Mouse (Mus musculus) neural tube, embryonic 13.5 days (tissue): ENCODE results near the gene Calm3. TPM values are rescaled to one million over a fixed set of nuclear protein-coding genes. Genes with fewer than 3 reads are reported as not detected.

ENCODE experiments used
- ATAC-seq: fragments of 200-750 bp; cut with Nextera tagmentation; 2 replicates; pipeline ENCODE4 v1.8.0; 2017; ENCODE audit warnings: low read depth, mild to moderate bottlenecking, moderate TSS enrichment, moderate library complexity
- H3K27ac ChIP-seq: fragments of 300-500 bp; sonication (generic); replicated peaks from 2 replicates; pipeline ENCODE4 v1.5.1; 2015; ENCODE audit warnings: moderate library complexity, mild to moderate bottlenecking, inconsistent platforms
- H3K27me3 ChIP-seq: fragments of 300-500 bp; sonication (generic); 2 replicates; pipeline ENCODE4 v1.6.1; 2015; ENCODE audit warnings: mild to moderate bottlenecking, inconsistent platforms
- H3K36me3 ChIP-seq: fragments of 300-500 bp; sonication (generic); 2 replicates; pipeline ENCODE4 v1.6.1; 2015; ENCODE audit warnings: mild to moderate bottlenecking, inconsistent platforms
- H3K4me1 ChIP-seq: fragments of 300-500 bp; sonication (generic); replicated peaks from 2 replicates; pipeline ENCODE4 v1.6.1; 2015; ENCODE audit warnings: inconsistent platforms
- H3K4me2 ChIP-seq: fragments of 300-500 bp; sonication (generic); 2 replicates; pipeline ENCODE4 v1.6.1; 2015; ENCODE audit warnings: inconsistent platforms, mild to moderate bottlenecking, moderate library complexity
- H3K4me3 ChIP-seq: fragments of 300-500 bp; sonication (generic); 2 replicates; pipeline ENCODE4 v1.5.1; 2015; ENCODE audit warnings: mild to moderate bottlenecking, inconsistent platforms
- H3K9ac ChIP-seq: fragments of 300-500 bp; sonication (generic); 2 replicates; pipeline ENCODE4 v1.6.1; 2015; ENCODE audit warnings: moderate library complexity, mild to moderate bottlenecking, inconsistent platforms
- H3K9me3 ChIP-seq: fragments of 300-500 bp; sonication (generic); 2 replicates; pipeline ENCODE4 v1.6.1; 2016; ENCODE audit warnings: inconsistent platforms
- WGBS: fragments of 180-500 bp; shearing (Covaris S2); methylation state at CpG from one replicate; pipeline ENCODE4 v1.1.7; 2015; 5-methylcytosine and 5-hydroxymethylcytosine counted together
- polyA plus RNA-seq: library from polyadenylated mRNA; unstranded; fragments of >200 nt; fragmentation: Nextera tagmentation; extraction: Ambion mirVana; gene quantifications from 2 replicates; pipeline ENCODE4 v1.2.1, GENCODE M21; 2015

Calm3 gene
- polyA plus RNA-seq, 1 experiment from 2014 or later, result 297 TPM

GRCm38 (mm10) chr7:16867488-16867887 is 56.4 kb downstream of the Calm3 start:
- no peak for ATAC-seq
- no peaks in the 10 kb centered on the region for H3K27me3 ChIP-seq
- no peak overlapping the region for H3K4me2 ChIP-seq
- 91% methylated on average over 3 of the region's 3 CpGs for WGBS
- H3K9me3 ChIP-seq, result no peaks in the 10 kb centered on the region
- H3K4me1 ChIP-seq, result peaks cover 15% of the 10 kb centered on the region
- H3K27ac ChIP-seq, result no peak overlapping the region
- no peak overlapping the region for H3K4me3 ChIP-seq
- peaks cover 45% of the 10 kb centered on the region for H3K36me3 ChIP-seq
- no peak overlapping the region for H3K9ac ChIP-seq

Other genes starting within 250 kb of the Calm3 start
- gene Ceacam15, start 248.4 kb downstream of the Calm3 start, polyA plus RNA-seq, result not detected in 2 replicates
- not detected in 2 replicates for gene Ceacam9, start 202.2 kb downstream of the Calm3 start, polyA plus RNA-seq
- 372 and 378 TPM in 2 replicates for gene Ap2s1, start 185.7 kb downstream of the Calm3 start, polyA plus RNA-seq
- gene Slc1a5, start 142.8 kb downstream of the Calm3 start, polyA plus RNA-seq, result 8.8 and 9.0 TPM in 2 replicates
- 155 and 174 TPM in 2 replicates for gene Strn4, start 108.2 kb downstream of the Calm3 start, polyA plus RNA-seq
- 40.0 and 45.9 TPM in 2 replicates for gene Fkrp, start 107.4 kb downstream of the Calm3 start, polyA plus RNA-seq
- gene Prkd2, start 81.2 kb downstream of the Calm3 start, polyA plus RNA-seq, result 6.3 and 6.8 TPM in 2 replicates
- gene Dact3, start 48.8 kb downstream of the Calm3 start, polyA plus RNA-seq, result 3.7 and 3.9 TPM in 2 replicates
- 15.4 and 24.1 TPM in 2 replicates for gene Gng8, start 32.3 kb downstream of the Calm3 start, polyA plus RNA-seq
- 3.1 and 3.6 TPM in 2 replicates for gene Ptgir, start 17.6 kb downstream of the Calm3 start, polyA plus RNA-seq
- gene Pnmal2, start 20.6 kb upstream of the Calm3 start, polyA plus RNA-seq, result 76.2 and 82.4 TPM in 2 replicates
- gene Pnmal1, start 35.6 kb upstream of the Calm3 start, polyA plus RNA-seq, result 37.6 and 39.7 TPM in 2 replicates
- gene Gm42372, start 59.0 kb upstream of the Calm3 start, polyA plus RNA-seq, result 3.3 and 3.5 TPM in 2 replicates
- gene Ccdc8, start 68.6 kb upstream of the Calm3 start, polyA plus RNA-seq, result 6.6 and 7.6 TPM in 2 replicates
- 116 and 127 TPM in 2 replicates for gene Ppp5c, start 103.8 kb upstream of the Calm3 start, polyA plus RNA-seq
- gene Hif3a, start 138.3 kb upstream of the Calm3 start, polyA plus RNA-seq, result 4.3 and 5.2 TPM in 2 replicates
- gene Psg16, start 149.9 kb upstream of the Calm3 start, polyA plus RNA-seq, result 1.2 and 1.6 TPM in 2 replicates
- gene Ceacam3, start 226.2 kb upstream of the Calm3 start, polyA plus RNA-seq, result not detected in 2 replicates